Mouse (Mus musculus): ENCODE results near the gene Gpx8. TPM values are rescaled to one million over a fixed set of nuclear protein-coding genes. Genes with fewer than 3 reads are reported as not detected.

The Gpx8 gene
- total RNA-seq (2021) = 1 to 10 TPM; 9.3 to 9.5 TPM

- DNase-seq (ENCODE audit: low spot score in 2 of 2) = peak; percentile 15 to 24
- intact Hi-C loops (cut with DNase I) = loop anchor here (5.0 to 10.0 kb wide), 3 partner anchors 91 to 568 kb away; partner anchors contain the start of gene Snx18
These were observed at the start of gene Gpx8 for GRCm38 (mm10) chr13:113046211-113046883. Gene Gpx8, minus strand, starts transcription at chr13:113046410.

GRCm38 (mm10) chr13:113094618-113095017, 48.4 kb upstream of the Gpx8 start:
- intact Hi-C loops (cut with DNase I) = no loop called here

GRCm38 (mm10) chr13:113090489-113090888, 44.3 kb upstream of the Gpx8 start:
- intact Hi-C loops (cut with DNase I) = no loop called here

More at GRCm38 (mm10) chr13:113094618-113095017, 48.4 kb upstream of the Gpx8 start:
- DNase-seq (ENCODE audit: low spot score in 2 of 2) = no peak

GRCm38 (mm10) chr13:113087226-113088017, 41.2 kb upstream of the Gpx8 start:
- no peak for DNase-seq (ENCODE audit: low spot score in 2 of 2)
- intact Hi-C loops (cut with DNase I) = no loop called here

More at GRCm38 (mm10) chr13:113090489-113090888, 44.3 kb upstream of the Gpx8 start:
- no peak for DNase-seq (ENCODE audit: low spot score in 2 of 2)

GRCm38 (mm10) chr13:113084732-113085131, 38.5 kb upstream of the Gpx8 start:
- no peak for DNase-seq (ENCODE audit: low spot score in 2 of 2)
- intact Hi-C loops (cut with DNase I) = no loop called here

- intact Hi-C loops (cut with DNase I) = no loop called here
- no peak for DNase-seq (ENCODE audit: low spot score in 2 of 2)
These were observed 35.9 kb upstream of the Gpx8 start for GRCm38 (mm10) chr13:113082101-113082500.

GRCm38 (mm10) chr13:113079021-113079420, 32.8 kb upstream of the Gpx8 start:
- intact Hi-C loops (cut with DNase I) = no loop called here
- no peak for DNase-seq (ENCODE audit: low spot score in 2 of 2)

GRCm38 (mm10) chr13:113064542-113064941, 18.3 kb upstream of the Gpx8 start:
- intact Hi-C loops (cut with DNase I) = no loop called here

GRCm38 (mm10) chr13:113061746-113062145, 15.5 kb upstream of the Gpx8 start:
- no peak for DNase-seq (ENCODE audit: low spot score in 2 of 2)
- intact Hi-C loops (cut with DNase I) = no loop called here

More at GRCm38 (mm10) chr13:113064542-113064941, 18.3 kb upstream of the Gpx8 start:
- DNase-seq (ENCODE audit: low spot score in 2 of 2) = no peak

- DNase-seq (ENCODE audit: low spot score in 2 of 2) = no peak
- intact Hi-C loops (cut with DNase I) = no loop called here
These were observed 9.6 kb upstream of the Gpx8 start for GRCm38 (mm10) chr13:113055826-113056225.

- no peak for DNase-seq (ENCODE audit: low spot score in 2 of 2)
- intact Hi-C loops (cut with DNase I) = no loop called here
These were observed 8.0 kb upstream of the Gpx8 start for GRCm38 (mm10) chr13:113054230-113054629.

GRCm38 (mm10) chr13:113047647-113048046, 1.4 kb upstream of the Gpx8 start:
- no peak for DNase-seq (ENCODE audit: low spot score in 2 of 2)
- intact Hi-C loops (cut with DNase I) = loop anchor here (5.0 to 10.0 kb wide), 3 partner anchors 90 to 567 kb away; partner anchors contain the start of gene Snx18

- intact Hi-C loops (cut with DNase I) = loop anchor here (5.0 to 10.0 kb wide), 3 partner anchors 90 to 568 kb away; partner anchors contain the start of gene Snx18
- no peak for DNase-seq (ENCODE audit: low spot score in 2 of 2)
These were observed 808 bp upstream of the Gpx8 start for GRCm38 (mm10) chr13:113047018-113047417.

- intact Hi-C loops (cut with DNase I) = loop anchor here (5.0 to 10.0 kb wide), 3 partner anchors 92 to 569 kb away; partner anchors contain the start of gene Snx18
- DNase-seq (ENCODE audit: low spot score in 2 of 2) = no peak
These were observed 626 bp downstream of the Gpx8 start for GRCm38 (mm10) chr13:113045458-113046110.

- no peak for DNase-seq (ENCODE audit: low spot score in 2 of 2)
- intact Hi-C loops (cut with DNase I) = loop anchor here (5.0 to 10.0 kb wide), 3 partner anchors 92 to 570 kb away; partner anchors contain the start of gene Snx18
These were observed 1.3 kb downstream of the Gpx8 start for GRCm38 (mm10) chr13:113044876-113045275.

GRCm38 (mm10) chr13:113035852-113036251, 10.4 kb downstream of the Gpx8 start:
- intact Hi-C loops (cut with DNase I) = loop anchor here (2.0 to 5.0 kb wide), 3 partner anchors 49 to 364 kb away; partner anchors contain the start of genes Ccno, Dhx29 and Mtrex
- peak; percentile 48 to 62 for DNase-seq (ENCODE audit: low spot score in 2 of 2)

- intact Hi-C loops (cut with DNase I) = loop anchor here (2.0 to 5.0 kb wide), 3 partner anchors 48 to 363 kb away; partner anchors contain the start of genes Ccno, Dhx29 and Mtrex
- DNase-seq (ENCODE audit: low spot score in 2 of 2) = peak; percentile 33 to 34
These were observed 11.2 kb downstream of the Gpx8 start, which contains the start of gene Cdc20b for GRCm38 (mm10) chr13:113034950-113035421. Gene Cdc20b, plus strand, starts transcription at chr13:113035111.

- intact Hi-C loops (cut with DNase I) = loop anchor here (2.0 kb wide), 1 partner anchor 48 kb away; the partner anchor contains the start of gene Ccno
- no peak for DNase-seq (ENCODE audit: low spot score in 2 of 2)
These were observed 11.8 kb downstream of the Gpx8 start for GRCm38 (mm10) chr13:113034271-113034886.

- intact Hi-C loops (cut with DNase I) = no loop called here
- DNase-seq (ENCODE audit: low spot score in 2 of 2) = no peak
These were observed 13.4 kb downstream of the Gpx8 start for GRCm38 (mm10) chr13:113032831-113033230.
